Comparison of ENCODE assay signal across 16 mouse cellular contexts in the genomic region with DNA sequence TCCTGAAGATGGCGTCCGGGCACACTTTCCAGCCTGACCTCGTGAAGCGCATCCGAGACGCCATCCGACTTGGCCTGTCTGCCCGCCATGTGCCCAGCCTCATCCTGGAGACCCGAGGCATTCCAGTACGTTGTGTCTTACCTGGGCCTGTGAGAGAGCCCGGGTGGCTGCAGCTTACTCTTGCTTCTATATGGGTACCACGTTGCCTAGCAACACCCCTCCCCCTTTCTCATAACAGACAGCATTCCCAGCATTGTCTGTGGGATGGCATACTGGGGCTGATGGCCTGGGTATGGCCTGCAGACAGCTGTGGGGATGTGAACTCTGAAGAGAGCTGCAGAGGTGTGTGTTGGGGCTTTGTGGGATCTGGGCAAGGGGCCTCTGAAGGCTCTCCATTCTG. TPM values are rescaled to one million over a fixed set of nuclear protein-coding genes. Genes with fewer than 3 reads are reported as not detected.
"Had no signal": no experiment of that assay in that cellular context is flagged by ENCODE, and none has a peak within 500 bp of the region (broad histone marks: within the 10 kb centered on the region; RNA-seq: fewer than 3 reads in every experiment).

No protein-coding gene starts in this region.

- H3K9ac ChIP-seq: limb, embryonic 12.5 days; liver, embryonic 13.5 days; liver, postnatal 0 days; lung, embryonic 15.5 days; neural tube, embryonic 12.5 days; stomach, embryonic 15.5 days had no signal

- H3K4me1 ChIP-seq: limb, embryonic 12.5 days; liver, embryonic 13.5 days; lung, embryonic 15.5 days; stomach, embryonic 15.5 days had no signal

- H3K27me3 ChIP-seq: limb, embryonic 12.5 days; liver, embryonic 13.5 days; lung, embryonic 15.5 days; megakaryocyte, embryonic 14.5 days; neural tube, embryonic 12.5 days; stomach, embryonic 15.5 days had no signal

- H3K4me3 ChIP-seq: limb, embryonic 12.5 days; liver, embryonic 13.5 days; lung, embryonic 15.5 days; neural tube, embryonic 12.5 days; stomach, embryonic 15.5 days had no signal

- DNase-seq: kidney, adult 11 months; kidney, adult 9 months; layer of hippocampus, adult 9-11 months; layer of hippocampus, postnatal 36 days; liver; liver, embryonic 13.5 days; liver, postnatal 0 days; lung, postnatal 14 days; right cerebral cortex, postnatal 14 days had no signal

- H3K27ac ChIP-seq: kidney, postnatal 0 days; limb, embryonic 12.5 days; liver, embryonic 13.5 days; lung, embryonic 15.5 days; macrophage; neural tube, embryonic 12.5 days; stomach, embryonic 15.5 days had no signal

- H3K4me2 ChIP-seq: limb, embryonic 12.5 days; liver, embryonic 13.5 days; lung, embryonic 15.5 days; neural tube, embryonic 12.5 days; stomach, embryonic 15.5 days had no signal

- H3K9me3 ChIP-seq: limb, embryonic 12.5 days; liver, embryonic 13.5 days; lung, embryonic 15.5 days; megakaryocyte, embryonic 14.5 days; neural tube, embryonic 12.5 days; stomach, embryonic 15.5 days had no signal

- ATAC-seq: liver, postnatal 0 days had no signal

RNA-seq across cellular contexts. Expression of gene Tmem132b, which starts 16.6 kb away (rescaled TPM):
- polyA plus RNA-seq: liver, postnatal 0 days; macrophage had no signal
